Mouse (Mus musculus): Measurements from ENCODE around the gene Nvl.

Gene Nvl

DNA sequence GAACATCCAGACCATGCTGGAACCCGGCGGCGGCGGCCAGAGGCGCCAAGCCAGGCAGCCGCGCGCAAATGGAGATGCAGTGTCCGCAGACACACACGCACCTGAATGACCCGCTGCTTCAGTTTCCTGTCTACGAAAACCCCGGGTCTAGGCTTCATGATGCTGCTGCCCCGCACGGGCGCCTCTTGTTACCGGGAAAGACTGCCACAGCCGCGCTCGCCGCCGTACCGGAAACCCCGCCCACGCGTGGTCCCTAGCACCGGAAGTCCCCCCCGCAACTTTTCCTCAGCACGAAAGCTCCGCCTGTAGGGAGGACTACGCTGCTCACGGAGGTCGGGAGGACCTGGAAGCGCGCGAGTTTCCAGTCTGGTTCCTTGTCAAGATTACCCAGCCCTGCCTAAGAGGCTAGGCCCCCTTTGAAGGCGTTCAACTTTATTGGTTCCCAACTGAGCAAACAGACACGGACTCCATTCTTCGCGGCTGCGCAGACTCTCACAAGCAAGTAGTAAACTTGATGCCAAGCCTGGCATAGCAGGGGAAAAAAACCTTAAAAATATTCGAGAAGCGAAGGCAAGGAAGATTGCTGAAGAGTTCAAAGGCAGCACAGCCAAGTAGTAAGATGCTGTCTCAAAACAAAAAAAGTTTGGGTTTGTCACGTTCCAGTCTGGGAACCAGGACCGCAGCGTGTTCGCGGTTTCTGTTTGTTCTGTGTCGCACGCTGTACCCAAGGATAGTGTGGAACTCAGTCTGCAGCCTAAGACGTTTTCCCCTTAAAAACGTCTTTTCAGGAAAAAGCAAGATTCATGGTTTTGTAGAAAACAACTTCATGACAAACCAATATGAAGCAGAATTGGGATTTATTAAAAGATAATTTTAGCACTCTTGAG lies at the start of gene Nvl, which contains the start of gene Cnih4:
TSS of gene Nvl (minus strand) at position 255 of the 887 bp plus-strand sequence.
TSS of gene Cnih4 (plus strand) at position 744 of the 887 bp plus-strand sequence.
- peak; percentile 87 to 95 for DNase-seq (ENCODE audit: low spot score in 2 of 2)

DNA sequence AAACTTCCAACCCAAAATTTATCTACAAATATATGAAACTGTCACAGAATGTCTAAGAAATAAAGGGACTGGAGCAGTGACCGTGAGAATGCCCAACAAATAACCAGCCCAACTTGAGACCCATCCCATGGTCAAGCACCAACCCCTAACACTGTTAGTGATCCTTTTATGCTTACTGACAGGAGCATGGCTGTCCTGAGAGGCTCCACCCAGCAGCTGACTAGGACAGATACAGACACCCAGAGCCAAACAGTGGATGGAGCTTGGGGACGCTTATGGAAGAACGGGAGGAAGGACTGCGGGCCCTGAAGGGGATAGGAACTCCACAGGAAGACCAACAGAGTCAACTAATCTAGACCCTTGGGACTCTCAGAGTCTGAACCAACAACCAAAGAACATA lies 44.9 kb upstream of the Nvl start:
- no peak for DNase-seq (ENCODE audit: low spot score in 2 of 2)

DNA sequence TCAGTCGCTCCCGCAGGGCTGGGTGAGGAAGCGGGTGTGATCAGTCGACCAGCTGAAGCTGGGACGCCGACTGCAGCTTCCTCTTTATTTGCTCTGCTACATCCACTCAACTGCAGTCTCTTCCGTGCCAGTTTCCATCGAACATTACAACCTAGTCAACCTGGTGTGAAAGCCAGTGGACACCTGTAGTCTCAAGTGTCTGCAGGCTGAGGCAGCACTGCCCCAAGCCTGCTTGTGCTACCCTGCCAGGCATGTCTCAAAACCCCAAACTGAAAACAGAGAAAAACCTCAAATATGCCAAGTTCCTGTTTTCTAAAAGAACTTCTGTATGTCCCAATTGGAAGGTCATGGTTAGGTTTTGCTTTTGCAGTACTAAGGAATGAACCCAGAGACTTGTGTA lies 26.2 kb upstream of the Nvl start:
- DNase-seq (ENCODE audit: low spot score in 2 of 2), result no peak

DNA sequence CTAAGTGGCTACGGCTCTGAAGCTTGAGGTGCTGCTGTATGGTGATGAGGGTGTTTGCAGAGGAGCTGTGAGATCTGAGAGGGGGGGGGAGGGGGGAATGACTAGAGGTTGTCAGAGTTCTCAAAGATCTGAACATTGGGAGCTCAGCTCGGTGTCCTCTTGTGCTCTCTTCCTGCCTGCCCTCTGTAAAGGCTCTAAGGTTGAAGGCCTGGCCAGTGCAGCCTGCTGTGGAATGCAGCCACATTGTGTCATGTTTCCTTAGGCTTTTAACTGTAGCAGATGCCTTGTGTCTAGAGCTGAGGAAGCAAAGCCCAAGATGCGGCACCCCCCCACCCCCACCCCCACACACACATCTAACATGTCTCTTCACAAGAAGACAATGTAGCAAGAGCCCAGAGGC lies 24.4 kb upstream of the Nvl start:
- DNase-seq (ENCODE audit: low spot score in 2 of 2), result no peak

DNA sequence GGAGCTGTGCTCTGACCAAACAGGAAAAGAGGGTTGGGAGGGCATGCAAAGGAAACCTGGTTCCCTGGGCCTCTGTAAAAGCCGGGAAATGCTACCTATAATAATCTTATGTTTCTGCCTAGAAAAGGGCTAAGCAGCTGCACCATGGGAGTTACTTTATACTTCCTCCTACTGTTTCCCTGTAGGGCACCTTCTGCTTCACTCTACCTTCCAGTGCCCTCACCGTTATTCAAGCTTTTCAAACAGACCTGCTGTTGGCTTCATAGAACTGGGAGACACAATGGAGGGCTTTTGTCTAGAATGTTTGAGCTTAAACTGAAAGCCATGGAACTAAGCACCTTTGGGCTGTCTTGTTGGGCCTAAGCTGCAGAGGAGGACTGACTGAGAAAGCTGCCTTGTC lies 23.8 kb upstream of the Nvl start:
- DNase-seq (ENCODE audit: low spot score in 2 of 2), result no peak

DNA sequence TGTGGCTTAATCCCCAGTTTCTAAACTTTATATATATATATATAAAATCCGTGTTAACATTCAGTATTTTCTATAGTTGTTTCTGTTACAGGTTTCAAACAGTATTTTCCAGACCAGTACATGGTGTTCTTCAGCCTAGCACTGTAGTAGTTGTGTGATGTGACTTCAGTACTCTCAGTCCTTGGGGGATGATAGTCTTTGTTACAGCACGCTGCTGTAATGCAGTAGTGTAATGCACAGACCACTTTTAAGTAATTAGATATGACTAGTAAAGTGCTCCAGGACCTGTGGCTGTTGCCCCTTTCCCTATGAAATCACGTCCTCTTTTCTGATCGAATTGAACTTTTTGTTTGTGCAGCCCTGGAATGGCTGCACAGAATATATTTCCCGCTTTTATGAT lies 7.5 kb upstream of the Nvl start:
- no peak for DNase-seq (ENCODE audit: low spot score in 2 of 2)

DNA sequence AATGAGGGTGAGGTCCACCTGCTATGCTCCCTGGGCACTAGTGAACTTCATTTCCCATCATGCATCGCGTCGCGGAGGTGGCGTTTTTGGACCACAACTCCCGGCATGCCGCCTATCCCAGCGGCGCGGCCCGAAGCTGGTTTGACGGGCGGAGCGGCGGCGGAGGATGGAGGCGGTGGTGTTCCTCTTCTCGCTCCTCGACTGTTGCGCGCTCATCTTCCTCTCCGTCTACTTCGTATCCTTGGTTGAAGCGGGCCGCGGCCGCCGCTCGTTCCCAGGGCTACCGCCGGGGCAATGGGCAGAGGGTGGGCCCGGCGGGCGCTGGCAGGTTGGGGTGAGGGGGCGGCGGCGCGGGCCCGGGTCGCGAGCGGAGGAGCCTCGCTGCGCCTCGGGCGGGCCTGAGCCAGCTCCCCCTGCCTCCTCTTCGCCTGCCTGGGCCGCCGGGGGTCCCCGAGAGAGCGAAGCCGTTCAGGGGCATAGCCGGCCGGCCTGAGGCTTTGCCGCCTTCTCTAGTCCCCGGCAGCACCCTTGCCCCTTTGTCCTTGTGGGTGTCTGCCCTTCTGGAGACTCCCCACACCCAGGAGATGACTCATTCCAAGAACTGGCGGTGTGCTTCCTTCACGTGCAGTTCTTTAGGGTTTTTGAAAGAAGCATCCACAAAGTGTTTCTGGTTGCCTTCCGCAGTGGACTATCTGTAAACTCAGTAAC lies 7.0 kb upstream of the Nvl start:
- DNase-seq (ENCODE audit: low spot score in 2 of 2), result peak; percentile 65 to 92

DNA sequence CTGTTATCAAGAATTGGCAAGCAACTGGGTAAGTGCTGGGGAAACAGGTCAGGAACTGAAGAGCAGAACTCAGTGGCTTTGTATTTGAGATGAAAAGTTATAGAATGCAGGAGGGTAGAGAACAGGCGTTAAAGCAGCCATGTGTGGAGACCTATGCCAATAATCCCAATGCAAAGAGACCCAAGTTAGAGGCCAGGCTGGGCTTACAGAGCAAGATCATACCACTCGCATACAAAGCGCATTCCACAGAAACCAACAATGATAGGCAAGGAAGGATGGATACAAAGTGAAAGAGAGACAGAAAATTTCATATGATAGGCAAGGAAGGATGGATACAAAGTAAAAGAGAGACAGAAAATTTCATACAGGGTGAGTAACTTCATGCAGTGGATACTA lies 6.4 kb upstream of the Nvl start:
- DNase-seq (ENCODE audit: low spot score in 2 of 2), result no peak

DNA sequence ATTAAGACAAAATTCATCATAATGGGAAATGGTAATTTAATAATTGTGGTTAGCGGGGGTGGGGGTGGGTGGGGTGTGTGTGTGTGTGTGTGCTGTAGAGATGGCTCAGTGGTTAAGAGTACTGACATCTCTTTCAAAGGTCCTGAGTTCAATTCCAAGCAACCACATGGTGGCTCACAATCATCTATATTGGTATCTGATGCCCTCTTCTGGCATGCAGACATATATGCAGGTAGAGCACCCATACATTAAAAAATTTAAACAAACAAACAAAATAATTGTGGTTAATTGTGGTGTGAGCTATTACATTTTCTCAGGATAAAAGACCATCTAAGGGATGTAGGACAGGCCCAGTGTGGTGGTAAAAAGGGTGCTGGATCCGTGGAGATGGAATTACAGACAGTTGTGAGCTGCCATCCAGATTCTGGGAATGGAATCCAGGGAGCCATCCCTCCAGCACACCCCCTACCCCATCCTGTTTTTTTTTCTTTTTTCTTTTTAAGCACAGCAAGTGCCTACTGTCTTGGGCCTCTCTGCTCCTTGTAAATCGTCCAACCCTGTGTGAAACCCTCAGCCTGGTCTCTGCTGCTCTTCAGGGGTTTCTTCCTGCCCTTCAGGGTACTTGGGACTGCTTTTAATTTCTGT lies 5.5 kb upstream of the Nvl start:
- DNase-seq (ENCODE audit: low spot score in 2 of 2), result no peak

DNA sequence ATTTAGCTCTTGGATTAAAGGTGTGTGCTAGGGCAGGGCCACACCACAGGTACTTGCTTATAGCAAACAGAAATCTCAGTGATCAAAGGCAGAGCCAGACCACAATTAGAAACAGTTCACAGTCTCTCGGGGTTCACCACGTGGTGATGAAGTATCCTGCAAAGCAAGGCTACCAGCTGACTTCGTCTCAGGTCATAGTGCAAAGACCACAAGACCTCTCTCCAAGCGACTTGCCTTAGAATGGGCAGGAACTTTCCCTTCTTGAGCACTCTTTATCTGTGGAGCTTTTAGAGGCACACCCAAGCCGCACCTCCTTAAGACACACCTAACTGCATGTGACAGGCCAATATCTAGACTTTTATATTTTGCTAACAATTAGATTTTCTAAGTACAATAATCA lies 4.5 kb upstream of the Nvl start:
- no peak for DNase-seq (ENCODE audit: low spot score in 2 of 2)

DNA sequence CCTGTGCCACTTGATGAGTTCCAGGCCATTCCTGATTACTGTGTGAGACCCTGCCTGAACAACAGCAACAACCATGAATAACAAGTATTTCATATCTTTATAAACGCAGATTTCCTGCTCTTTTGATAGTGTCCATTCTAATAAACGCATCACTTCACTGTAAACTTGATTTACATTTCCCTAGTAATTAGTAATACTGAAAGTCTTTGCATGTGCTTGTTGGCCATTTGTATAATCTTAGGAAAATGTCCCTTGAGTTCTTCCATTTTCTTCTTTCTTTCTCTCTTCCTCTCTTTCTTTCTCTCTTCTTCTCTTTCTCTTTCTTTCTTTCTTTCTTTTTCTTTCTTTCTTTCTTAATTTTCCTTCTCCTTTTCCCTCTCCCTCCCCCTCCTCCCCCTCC lies 2.2 kb upstream of the Nvl start:
- DNase-seq (ENCODE audit: low spot score in 2 of 2), result no peak

DNA sequence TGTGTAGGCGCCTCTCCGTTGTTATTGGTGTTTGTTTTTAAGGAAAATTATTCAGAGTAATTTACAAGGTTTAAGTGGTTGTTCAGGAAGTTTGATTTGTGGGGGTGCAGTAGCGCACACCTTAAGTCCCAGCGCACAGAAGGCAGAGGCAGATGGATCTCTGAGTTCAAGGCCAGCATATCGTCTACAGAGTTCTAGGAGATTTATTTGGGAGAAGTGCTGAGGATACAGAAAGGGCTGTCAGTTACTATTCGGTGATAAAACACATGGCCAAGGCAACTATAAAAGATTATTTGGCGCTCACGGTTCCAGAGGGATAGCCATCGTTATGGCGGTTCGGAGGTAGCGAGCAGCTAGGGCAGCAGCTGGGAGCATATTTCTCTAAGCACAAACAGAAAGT lies 962 bp upstream of the Nvl start:
- no peak for DNase-seq (ENCODE audit: low spot score in 2 of 2)

DNA sequence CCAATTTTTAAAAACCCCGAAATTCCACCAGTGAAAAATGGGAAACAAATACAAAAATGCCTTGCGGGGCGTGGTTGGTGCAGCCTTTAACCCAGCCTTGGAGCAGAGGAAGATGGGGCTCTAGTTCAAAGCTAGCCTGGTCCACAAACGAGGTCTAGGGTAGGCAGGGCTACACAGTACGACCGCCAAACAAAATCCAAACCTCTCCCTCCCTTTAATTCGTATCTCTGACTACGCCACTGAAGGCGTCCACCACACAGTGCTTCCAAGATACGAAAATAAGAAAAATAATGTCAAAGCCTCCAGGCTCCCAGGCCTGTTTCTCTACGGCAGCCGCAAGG lies 425 bp downstream of the Nvl start:
- DNase-seq (ENCODE audit: low spot score in 2 of 2), result no peak

DNA sequence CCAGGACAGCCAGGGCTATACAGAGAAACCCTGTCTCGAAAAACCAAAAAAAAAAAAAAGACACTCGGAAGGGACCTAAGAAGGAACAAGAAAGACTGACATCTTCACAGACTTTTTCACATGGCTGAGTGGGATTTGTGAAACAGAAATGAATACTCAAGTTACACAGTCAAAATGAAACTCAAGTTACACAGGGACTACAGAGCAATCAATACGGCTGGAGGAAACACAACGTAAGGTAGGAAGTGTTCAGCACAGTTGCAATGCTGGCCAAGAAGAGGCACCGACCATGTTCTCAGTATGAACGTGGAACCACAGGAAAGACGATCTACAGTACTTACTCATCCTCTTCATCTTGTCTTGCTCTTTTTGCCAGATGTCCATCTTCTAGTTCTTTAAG lies 5.3 kb downstream of the Nvl start:
- no peak for DNase-seq (ENCODE audit: low spot score in 2 of 2)

DNA sequence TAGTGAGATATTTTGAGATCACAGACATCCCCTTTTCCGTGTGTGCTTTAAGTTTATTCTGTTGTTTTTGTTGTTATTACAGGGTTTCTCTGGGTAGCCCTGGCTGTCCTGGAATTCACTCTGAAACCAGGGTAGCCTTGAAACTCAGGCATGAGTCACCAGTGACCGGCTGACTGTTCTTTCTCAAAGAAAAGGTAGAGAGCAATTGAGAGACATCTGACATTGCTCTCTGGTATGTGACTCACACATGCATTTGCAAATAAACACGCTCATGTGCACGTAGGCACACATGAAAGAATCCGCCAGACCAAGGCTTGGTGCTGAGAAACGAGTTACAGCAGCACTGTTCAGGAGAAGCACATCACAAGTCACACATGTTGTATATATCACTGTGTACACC lies 12.1 kb downstream of the Nvl start:
- DNase-seq (ENCODE audit: low spot score in 2 of 2), result no peak

DNA sequence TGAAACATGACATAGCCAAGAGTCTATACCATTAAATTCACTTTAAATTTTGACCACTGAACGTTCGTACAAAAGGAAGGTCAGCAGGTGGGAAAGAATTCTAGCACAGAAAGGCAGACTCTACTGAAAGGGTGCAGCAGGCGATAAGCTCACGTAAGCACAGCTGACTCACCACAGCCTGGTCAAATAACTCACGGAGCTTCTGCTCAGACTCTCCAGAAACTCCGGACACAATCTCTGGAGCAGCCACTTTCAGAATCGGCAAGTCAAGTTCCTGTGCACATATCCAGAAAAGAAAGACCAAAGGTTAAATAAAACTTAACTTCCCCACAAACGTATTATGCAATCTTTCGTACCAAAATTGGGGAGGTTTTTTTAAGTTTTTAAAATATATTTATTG lies 17.2 kb downstream of the Nvl start:
- DNase-seq (ENCODE audit: low spot score in 2 of 2), result no peak

DNA sequence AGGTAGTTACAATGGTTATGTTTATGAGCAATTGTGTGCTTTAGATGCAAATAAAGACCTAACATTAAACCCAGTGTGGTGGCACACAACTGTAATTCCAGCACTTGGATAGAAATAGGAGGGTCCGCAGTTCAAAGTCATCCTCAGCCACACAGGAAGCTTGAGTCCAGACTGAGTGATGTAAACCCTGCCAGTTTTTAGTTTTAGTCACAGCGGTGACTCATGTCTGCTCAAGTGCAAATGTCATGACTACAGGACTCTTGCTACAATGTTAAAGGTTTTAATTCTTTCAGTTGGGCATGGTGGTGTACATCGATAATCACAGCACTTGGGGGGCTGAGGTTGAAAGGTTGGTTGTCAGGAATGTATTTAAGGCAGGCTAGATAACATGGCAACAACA lies 18.1 kb downstream of the Nvl start:
- DNase-seq (ENCODE audit: low spot score in 2 of 2), result no peak

DNA sequence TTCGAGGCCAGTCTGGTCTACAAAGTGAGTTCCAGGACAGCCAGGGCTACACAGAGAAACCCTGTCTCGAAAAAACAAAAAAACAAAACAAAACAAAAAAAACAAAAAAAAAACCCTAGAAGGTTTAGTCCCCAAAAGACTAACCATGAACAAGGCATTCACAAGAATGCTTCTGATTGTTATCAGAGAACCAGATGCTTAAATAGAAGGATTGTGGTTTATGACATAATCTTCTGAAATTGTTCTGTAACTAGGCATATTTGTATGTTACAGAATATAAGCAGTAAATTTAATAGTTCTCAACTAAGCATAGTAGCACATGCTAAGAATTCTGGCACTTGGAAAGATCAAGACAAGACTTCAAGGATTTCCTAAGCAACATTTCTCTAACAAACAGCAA lies 19.9 kb downstream of the Nvl start:
- DNase-seq (ENCODE audit: low spot score in 2 of 2), result no peak

DNA sequence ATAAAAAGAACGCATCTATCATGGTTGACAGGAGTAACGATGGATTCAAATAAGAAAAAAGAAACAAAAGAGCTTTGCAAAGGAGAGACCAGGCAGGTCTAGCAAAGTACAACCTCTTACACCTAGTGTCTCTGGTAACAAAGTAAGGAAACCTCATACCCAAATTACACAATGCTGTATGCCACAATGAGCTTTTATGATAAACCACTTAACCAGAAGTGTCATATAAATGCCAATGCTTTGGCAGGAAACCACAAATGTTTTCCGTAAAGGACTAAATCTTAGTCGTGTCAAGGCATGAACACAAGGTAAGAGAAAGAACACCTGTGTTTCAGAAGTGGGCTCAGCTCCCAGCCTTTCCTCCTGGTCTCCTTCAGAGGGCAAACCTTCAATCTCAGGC lies 26.9 kb downstream of the Nvl start:
- DNase-seq (ENCODE audit: low spot score in 2 of 2), result no peak

DNA sequence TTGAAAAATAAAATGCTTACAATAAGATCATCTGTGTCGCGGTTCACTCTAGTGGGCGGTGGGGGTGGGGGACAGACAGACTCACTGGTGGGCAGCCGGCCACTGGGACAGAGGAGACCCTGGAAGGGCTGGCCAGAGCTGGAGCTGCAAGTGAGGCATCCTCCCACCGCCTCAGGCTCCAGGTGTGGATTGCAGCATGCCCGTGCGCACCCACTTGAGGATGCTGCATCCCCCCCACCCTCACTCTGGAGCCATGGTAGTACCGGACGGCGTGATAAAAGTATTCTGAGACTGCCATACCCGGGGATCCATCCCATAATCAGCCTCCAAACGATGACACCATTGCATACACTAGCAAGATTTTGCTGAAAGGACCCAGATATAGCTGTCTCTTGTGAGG lies 54.0 kb downstream of the Nvl start:
- no peak for DNase-seq (ENCODE audit: low spot score in 2 of 2)

DNA sequence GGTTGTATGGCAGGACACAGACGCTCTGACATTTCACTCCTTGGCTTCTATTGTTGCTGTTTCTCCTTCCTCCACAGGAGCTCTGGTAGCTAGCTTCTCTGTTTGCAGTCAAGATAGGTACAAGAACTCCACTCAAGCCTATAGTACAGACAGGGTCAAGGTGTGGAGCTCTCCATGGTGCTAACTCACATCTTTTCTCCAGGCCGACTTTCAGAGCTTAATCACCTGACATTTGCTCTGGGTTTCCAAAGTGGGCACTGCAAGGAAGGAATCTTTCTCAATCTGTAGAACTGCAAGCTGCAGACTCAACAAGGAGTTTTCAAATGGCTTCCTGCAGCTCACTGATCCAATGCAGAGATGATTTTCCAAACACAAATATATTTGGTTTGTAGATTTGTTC lies 60.0 kb downstream of the Nvl start:
- DNase-seq (ENCODE audit: low spot score in 2 of 2), result no peak

DNA sequence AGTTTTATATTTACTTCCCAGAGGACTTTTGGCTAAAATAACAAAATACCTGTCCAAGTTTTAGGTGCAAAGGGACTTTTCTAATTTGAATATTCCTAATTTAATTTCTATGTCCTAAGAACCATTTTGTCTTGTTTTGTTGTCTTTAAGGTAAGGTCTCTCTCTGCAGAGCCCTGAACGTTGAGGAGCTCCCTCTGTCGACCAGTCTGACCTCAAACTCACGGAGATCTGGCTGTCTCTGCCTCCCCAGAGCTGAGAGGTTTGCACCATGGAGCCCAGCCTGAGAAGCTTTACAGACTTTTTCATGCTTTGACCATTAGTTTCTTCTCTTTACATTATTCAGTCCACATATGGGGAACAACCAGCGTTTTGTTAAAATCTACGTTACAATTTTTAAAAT lies 70.9 kb downstream of the Nvl start:
- no peak for DNase-seq (ENCODE audit: low spot score in 2 of 2)

DNA sequence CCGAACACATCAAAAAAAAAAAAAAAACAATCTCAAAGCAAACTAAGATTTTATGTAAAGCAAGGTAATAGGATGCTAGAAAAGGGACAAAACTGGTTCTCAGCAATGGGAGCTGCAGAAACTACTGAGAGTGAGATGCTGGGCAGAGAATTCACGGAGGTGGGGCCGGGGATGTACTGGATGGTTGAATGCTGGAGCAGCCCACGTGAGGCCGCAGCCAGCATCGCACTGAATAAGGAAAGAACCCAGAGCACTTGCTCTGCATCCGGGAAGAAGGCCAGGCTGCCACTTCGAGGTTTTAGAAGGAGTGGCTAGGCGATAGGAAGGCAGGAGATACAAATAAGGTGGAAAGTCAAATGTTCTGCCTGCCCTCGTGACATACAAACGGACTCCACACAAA lies 74.3 kb downstream of the Nvl start:
- peak in 1 of 2 experiments; percentile 37 for DNase-seq (ENCODE audit: low spot score in 2 of 2)

All from left cerebral cortex, adult 9 months (tissue).